Mouse (Mus musculus) 416B (cell line): ENCODE results near the gene Syndig1l.

ENCODE experiments used
- DNase-seq: peaks from one replicate; pipeline ENCODE4 v3.0.0; 2011; ENCODE audit warnings: low read depth

The Syndig1l gene

DNA sequence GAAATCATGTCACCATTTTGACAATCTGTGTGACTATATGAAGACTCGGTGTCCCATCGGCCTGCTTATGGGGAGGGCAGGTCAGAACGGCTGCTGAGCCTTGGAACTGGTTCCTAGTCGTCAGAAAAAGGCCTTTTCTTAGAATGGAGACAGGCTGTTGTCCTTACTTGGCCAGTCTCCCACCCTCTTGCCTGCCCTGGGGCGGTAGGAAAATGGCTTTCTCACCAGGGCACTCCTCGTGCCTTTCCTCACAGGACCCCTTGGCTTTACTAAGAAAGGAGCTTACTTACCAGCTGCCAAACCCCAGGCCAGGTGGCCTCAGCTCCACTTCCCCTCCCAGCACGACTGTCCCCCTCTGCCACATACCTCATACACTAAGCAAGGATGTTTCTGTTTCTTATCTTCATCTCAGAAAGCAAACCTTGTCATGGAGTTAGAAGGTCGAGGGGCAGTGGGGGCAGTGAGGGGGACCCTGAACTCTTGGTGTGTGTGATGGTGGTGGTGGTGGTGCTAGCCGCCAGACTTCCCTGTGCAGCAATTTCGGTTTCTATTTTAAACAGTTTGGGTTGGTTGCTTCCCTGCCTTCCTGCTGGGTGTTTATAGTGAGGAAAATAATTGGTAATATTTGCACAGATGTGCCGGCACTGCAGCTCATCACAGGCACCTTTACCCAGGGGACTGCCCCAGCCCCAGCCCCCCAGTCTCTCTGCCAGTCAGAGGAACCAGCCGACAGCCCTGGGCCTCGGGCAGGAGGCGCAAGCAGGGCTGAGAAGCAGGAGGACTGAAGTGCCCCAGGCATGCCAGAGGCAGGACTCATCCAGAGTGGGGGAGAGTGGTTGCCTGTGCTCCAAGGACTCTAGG lies 23.7 kb downstream of the Syndig1l start:
- peak; percentile 18 for DNase-seq

GRCm38 (mm10) chr12:84671646-84672045 lies 27.0 kb downstream of the Syndig1l start:
- no peak for DNase-seq

DNA sequence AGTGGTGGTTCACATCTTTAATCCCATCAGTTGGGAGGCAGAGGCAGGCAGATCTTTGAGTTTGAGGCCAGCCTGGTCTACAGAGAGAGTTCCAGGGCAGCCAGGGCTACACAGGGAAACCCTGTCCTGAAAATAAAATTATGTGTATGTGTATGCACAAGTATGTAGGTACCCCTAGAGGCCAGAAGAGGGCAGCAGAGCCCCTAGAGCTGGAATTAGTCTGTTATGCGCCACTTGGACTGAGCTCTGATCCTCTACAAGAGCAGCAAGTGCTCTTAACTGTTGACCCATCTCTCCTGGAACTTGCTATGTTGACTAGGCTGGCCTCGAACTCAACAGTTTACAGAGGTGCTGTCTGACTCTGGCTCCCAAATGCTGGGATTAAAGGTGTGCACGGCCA lies 28.1 kb downstream of the Syndig1l start:
- DNase-seq, result peak; percentile 75

- peak; percentile 40 for DNase-seq
Observed at GRCm38 (mm10) chr12:84653912-84654311, 44.7 kb downstream of the Syndig1l start.

GRCm38 (mm10) chr12:84650234-84650633 lies 48.4 kb downstream of the Syndig1l start:
- DNase-seq, result no peak

DNA sequence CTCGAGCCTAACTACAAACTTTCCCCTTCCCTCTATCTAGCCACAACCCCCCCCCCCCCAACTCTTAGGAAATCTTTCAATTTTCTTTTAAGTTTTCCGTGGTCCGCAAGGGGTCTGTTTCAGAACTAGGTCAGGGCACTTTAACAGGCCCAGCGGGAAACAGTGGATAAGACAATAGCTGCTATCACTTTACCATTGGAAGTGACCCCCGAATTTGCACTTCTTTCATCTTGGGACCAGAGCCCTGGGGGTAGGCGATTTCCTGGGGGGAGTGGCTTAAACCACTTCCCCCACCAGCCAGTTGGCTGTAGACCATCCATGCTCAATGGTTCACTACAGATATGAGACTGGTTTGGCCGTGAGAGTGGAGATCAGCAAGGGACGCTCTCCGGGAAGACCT lies 58.0 kb downstream of the Syndig1l start, which contains the start of gene Vrtn:
Gene Vrtn, plus strand, starts transcription at position 366 of the 400 bp plus-strand sequence.
- no peak for DNase-seq

- no peak for DNase-seq
Observed at GRCm38 (mm10) chr12:84640253-84640652, 58.4 kb downstream of the Syndig1l start.

DNA sequence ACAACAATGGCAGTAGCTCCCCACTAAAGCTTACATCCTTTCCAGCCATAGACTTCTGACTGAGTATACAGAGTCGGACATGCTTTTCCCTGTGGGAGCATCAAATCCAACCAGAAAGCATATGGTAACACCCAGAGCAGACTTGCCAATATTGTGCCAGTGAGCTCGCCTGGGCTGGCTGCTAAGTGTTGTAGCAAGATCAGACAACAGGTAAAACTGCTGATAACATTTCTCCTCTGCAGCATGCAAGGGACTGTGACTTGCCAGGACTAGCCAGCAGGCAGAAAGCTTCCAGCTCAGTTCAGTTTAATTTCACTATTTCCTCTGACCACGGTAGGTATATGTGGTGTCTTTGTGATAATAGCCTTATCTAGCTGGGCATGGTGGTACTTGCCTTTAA lies 66.8 kb downstream of the Syndig1l start:
- DNase-seq, result no peak
